Mouse (Mus musculus): Measurements from ENCODE around the gene Pvalb. TPM values are rescaled to one million over a fixed set of nuclear protein-coding genes. Genes with fewer than 3 reads are reported as not detected.

The Pvalb gene
- polyA plus RNA-seq, 1 experiment, result not detected

DNA sequence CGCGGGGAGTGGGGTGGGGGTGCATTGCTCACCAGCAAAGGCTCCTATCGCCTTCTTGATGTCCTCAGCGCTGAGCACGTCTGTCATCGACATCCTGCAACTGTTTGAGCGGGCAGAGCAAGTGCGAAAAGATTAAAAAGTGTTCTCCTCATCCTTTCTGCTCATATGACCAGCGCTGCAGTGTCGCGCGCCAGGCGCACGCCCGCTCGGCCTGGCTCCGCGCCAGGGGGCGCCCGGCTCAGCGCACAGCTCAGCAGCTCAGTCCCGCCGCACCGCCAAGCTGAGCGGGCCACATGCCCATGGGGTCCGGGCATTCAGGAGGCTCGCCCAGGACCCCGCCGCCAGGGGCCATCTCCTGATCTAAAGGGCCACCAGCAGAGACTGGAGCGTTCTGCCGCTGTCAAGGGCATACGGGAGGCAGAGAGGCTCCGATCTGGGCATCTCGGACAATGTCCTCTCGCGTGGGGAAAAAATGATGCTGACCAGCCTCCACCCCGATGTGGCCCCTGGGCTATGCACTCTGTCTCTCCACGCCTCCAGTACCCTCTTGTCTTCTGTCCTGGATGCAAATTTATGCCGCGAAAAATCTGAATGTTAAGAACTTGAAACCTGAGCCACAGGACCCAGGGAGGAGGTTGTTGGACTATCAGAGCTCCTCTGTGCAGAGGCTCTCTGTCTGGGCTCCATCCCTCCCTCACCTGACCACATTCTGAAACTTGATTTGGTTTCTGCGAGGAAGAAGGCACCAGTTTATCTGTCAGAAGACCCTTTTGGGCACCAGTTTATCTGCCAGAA, 1.9 kb downstream of the Pvalb start:
- H3K9me3 ChIP-seq, result peaks cover 20% of the 10 kb centered on the region
- TF ChIP-seq FLI1 (IDR thresholded peaks at IDR 0.05; ENCODE audit: low read length) (no peak), GATA1 (IDR thresholded peaks at IDR 0.05; ENCODE audit: borderline replicate concordance, low read length) (no peak)
- peak overlapping the region; percentile 84 for H3K4me3 ChIP-seq (replicated peaks)
- H3K27me3 ChIP-seq (replicated peaks), result peaks cover 83% of the 10 kb centered on the region
- H3K36me3 ChIP-seq (replicated peaks; ENCODE audit: low read length), result no peaks in the 10 kb centered on the region
- peaks cover 29% of the 10 kb centered on the region for H3K4me1 ChIP-seq

DNA sequence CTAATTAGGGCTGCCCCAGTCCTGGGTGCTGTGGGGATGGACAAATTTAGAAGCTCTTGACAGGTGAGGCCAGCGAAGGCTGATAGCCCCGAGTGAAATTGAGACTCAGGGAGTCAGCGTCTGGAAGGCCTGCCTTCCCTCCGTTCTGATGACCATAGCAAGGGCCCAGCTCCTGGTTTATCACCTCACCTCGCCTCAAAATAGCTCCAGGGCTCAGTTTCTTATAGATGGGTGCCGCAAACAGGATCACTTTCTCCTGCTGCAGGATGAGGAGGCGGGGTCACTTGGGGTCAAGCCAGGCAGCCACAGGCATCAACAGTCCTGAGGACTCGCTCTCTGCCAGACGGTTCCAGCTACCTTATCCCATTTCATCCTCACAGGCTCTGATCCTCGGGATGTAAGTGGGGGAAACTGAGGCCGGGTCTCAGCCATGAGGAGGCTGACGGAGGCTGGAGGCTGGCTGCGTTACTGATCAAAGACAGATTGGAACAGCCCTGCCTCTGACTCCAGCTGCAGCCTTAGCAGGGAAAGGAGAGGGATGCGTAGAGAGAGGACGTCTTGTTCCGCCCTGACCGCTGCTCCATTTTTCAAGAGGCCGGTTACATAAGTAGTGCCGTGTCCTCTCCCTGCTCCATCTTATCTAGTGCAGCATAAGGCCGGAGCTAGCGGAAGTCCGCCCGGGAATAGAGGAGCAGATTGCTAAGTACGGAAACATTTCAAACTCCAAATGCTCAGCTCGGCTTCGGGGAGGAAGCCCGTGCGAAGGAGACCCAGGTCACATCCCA, 10.9 kb downstream of the Pvalb start:
- Histone ChIP-seq H3K4me3 (replicated peaks) (no peak overlapping the region), H3K27me3 (replicated peaks) (peaks cover 98% of the 10 kb centered on the region), H3K4me1 (peaks cover 8% of the 10 kb centered on the region; the same call in 1 of the 2 replicates), H3K9me3 (no peaks in the 10 kb centered on the region), H3K36me3 (replicated peaks; ENCODE audit: low read length) (no peaks in the 10 kb centered on the region)
- TF ChIP-seq GATA1 (IDR thresholded peaks at IDR 0.05; ENCODE audit: borderline replicate concordance, low read length), result no peak
- no peak for TF ChIP-seq FLI1 (IDR thresholded peaks at IDR 0.05; ENCODE audit: low read length)

DNA sequence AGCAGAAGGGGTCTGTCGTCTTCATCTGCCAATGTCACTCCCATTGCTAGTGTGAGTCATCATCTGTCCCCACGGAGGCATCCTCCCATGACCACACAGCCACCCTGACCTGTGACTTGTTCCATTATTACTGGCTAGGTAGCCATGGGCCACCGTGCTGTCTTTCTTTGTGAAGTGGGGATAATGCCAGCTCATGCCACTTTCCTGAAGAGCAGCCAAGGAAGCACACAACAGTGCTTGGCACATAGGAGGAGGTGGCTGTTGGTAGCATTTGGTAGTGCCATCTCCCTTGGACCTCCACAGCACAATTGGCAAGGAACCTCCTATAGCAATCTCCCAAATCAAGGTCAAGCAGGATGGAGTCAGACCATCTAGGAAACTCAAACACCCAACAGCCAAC, 11.9 kb downstream of the Pvalb start:
- TF ChIP-seq FLI1 (IDR thresholded peaks at IDR 0.05; ENCODE audit: low read length), result no peak
- TF ChIP-seq GATA1 (IDR thresholded peaks at IDR 0.05; ENCODE audit: borderline replicate concordance, low read length), result no peak
- H3K36me3 ChIP-seq (replicated peaks; ENCODE audit: low read length), result no peaks in the 10 kb centered on the region
- H3K4me1 ChIP-seq, result peaks cover 11% of the 10 kb centered on the region; the same call in 1 of the 2 replicates
- peak overlapping the region; percentile 18 for H3K4me3 ChIP-seq (replicated peaks)
- H3K27me3 ChIP-seq (replicated peaks), result peaks cover 97% of the 10 kb centered on the region
- no peaks in the 10 kb centered on the region for H3K9me3 ChIP-seq

DNA sequence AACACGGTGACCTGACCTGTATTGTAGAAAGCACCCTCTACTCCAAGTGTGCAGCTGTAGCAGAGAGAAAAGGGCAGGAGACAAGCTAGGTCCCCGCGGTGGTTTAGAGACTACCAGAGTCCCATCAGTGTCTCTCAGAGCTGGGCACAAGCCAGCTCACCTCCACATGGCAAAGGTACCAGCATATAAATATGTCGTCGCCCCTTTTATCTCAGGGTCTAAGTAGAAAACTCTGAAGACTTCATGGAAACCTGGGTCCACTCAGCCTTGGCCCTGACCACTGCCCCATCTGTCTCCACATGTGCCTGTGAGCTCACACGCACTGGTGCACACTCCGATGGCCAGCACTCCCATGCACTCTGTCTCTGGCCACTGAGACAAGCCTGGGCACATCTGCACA, 16.6 kb downstream of the Pvalb start:
- peaks cover 41% of the 10 kb centered on the region for H3K4me1 ChIP-seq
- H3K27me3 ChIP-seq (replicated peaks), result peaks cover 68% of the 10 kb centered on the region
- TF ChIP-seq FLI1 (IDR thresholded peaks at IDR 0.05; ENCODE audit: low read length), result no peak
- TF ChIP-seq GATA1 (IDR thresholded peaks at IDR 0.05; ENCODE audit: borderline replicate concordance, low read length), result no peak
- H3K36me3 ChIP-seq (replicated peaks; ENCODE audit: low read length), result no peaks in the 10 kb centered on the region
- H3K9me3 ChIP-seq, result no peaks in the 10 kb centered on the region
- no peak overlapping the region for H3K4me3 ChIP-seq (replicated peaks)

DNA sequence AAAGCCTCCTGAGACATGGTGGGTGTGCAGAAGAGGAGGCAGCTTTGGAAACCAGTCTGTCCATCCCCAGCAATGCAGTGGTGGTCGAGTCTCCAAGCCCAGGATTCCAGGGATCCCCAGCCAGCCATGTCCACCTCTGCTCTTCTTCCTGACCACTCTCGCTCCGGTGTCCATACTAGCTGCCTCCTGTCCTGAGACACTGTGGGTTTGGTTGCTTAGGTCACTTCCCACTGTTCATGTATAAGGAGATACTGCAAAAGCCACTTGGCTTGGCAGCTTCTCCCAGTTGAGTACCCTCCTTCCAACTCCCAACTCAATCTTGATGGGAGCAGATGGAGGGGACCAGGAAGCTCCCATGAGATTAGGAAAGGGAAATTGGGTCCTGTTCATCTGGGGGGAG, 17.7 kb downstream of the Pvalb start:
- Histone ChIP-seq H3K36me3 (replicated peaks; ENCODE audit: low read length) (no peaks in the 10 kb centered on the region), H3K27me3 (replicated peaks) (peaks cover 59% of the 10 kb centered on the region), H3K4me3 (replicated peaks) (no peak overlapping the region), H3K9me3 (no peaks in the 10 kb centered on the region), H3K4me1 (peaks cover 52% of the 10 kb centered on the region)
- TF ChIP-seq GATA1 (IDR thresholded peaks at IDR 0.05; ENCODE audit: borderline replicate concordance, low read length), result no peak
- no peak for TF ChIP-seq FLI1 (IDR thresholded peaks at IDR 0.05; ENCODE audit: low read length)

DNA sequence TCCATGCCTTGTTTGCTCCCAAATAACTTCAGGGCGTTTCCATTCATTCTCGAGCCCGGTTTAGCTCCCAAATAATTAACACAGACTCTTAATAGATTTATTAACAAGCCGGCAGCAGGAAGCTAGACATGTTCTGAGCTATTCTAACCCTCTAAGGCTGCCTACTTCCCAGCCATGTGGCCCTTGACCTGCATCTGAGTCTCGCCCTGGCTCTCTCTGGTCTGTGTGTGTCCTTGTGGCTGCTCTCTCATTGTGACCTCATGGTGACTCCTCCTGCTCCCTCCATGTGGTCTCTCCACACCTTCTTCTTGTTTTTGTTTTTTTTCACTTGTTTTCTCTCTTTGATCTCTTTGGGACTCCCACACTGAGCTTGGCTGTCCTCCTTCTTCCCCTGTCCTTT, 19.3 kb downstream of the Pvalb start:
- peaks cover 68% of the 10 kb centered on the region for H3K4me1 ChIP-seq
- H3K9me3 ChIP-seq, result no peaks in the 10 kb centered on the region
- H3K4me3 ChIP-seq (replicated peaks), result no peak overlapping the region
- peaks cover 49% of the 10 kb centered on the region for H3K27me3 ChIP-seq (replicated peaks)
- no peaks in the 10 kb centered on the region for H3K36me3 ChIP-seq (replicated peaks; ENCODE audit: low read length)
- TF ChIP-seq GATA1 (IDR thresholded peaks at IDR 0.05; ENCODE audit: borderline replicate concordance, low read length) (no peak), FLI1 (IDR thresholded peaks at IDR 0.05; ENCODE audit: low read length) (no peak)

DNA sequence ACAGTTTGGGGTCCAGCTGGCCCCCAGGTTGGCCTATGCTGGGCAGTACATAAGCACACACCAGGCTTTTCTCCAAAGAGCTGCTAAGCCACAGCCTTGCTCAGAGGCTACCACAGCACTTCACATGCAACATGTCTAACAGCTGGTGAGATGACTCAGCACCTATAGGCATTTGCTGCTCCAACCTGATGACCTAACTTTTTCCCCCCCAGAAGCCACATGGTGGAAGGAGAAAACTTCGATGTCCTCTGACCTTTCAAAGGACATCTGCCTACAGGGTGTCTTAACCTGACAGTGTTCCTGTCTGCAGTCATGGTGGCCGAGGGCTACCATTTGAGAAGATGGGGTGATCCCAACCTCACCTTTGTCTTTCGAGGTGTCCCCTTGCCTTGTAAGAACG, 20.6 kb downstream of the Pvalb start:
- H3K4me3 ChIP-seq (replicated peaks), result no peak overlapping the region
- no peak for TF ChIP-seq FLI1 (IDR thresholded peaks at IDR 0.05; ENCODE audit: low read length)
- TF ChIP-seq GATA1 (IDR thresholded peaks at IDR 0.05; ENCODE audit: borderline replicate concordance, low read length), result no peak
- H3K36me3 ChIP-seq (replicated peaks; ENCODE audit: low read length), result no peaks in the 10 kb centered on the region
- H3K4me1 ChIP-seq, result peaks cover 81% of the 10 kb centered on the region
- no peaks in the 10 kb centered on the region for H3K9me3 ChIP-seq
- H3K27me3 ChIP-seq (replicated peaks), result peaks cover 38% of the 10 kb centered on the region

DNA sequence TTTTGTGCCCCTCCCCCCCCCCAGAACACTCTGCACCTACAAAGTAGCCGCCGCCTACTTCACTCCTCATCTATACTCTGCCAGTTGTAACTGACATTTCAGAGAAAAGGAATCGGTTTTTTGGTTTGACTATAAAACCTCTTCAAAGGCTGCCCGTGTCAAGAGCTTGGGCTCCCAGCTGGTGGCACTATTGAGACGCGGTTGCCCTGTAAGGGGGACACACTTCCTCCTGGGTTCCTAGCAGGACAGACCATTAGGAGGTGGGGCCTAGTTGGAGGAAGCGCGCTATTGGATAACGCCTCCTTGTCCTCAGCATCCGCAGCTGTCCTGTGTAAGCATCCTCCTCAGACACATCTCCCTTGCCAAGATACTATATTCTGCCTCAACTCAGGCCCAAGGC, 21.3 kb downstream of the Pvalb start:
- peaks cover 31% of the 10 kb centered on the region for H3K27me3 ChIP-seq (replicated peaks)
- H3K4me1 ChIP-seq, result peaks cover 86% of the 10 kb centered on the region
- no peaks in the 10 kb centered on the region for H3K36me3 ChIP-seq (replicated peaks; ENCODE audit: low read length)
- peak overlapping the region; percentile 83 for H3K4me3 ChIP-seq (replicated peaks)
- H3K9me3 ChIP-seq, result no peaks in the 10 kb centered on the region
- TF ChIP-seq GATA1 (IDR thresholded peaks at IDR 0.05; ENCODE audit: borderline replicate concordance, low read length), result no peak
- TF ChIP-seq FLI1 (IDR thresholded peaks at IDR 0.05; ENCODE audit: low read length), result no peak

DNA sequence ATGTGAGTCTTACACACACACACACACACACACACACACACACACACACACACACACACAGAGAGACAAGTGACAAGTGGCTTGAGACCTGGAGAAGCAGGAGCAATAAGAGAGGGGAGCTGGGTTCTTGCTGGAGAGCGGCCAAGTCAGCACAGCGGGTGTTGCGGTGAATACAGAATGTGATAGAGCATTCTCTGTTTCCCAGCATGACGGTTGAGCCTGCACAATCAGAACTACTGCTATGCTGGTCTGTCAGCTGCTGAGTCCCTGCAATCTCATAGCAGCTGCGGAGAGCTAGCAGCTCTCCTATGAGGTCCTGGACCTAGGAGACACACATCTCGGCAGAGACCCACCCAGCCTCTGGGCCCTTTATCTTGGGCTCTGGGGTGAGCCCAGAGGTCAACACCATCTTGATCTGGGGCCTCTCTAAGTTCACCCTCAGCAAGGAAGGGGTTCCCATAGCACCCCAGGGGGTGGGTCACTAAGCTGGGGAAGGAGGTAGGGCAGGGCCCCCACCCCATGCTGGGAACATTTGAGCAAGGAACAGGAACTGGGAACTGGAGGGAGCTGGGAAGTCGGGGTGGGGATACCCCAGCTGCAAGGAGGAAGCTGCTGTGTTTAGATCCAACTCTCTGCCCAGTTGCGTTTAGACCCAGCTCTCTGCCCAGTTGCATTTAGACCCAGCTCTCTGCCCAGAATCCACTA, 24.3 kb downstream of the Pvalb start:
- H3K4me1 ChIP-seq, result peaks cover 100% of the 10 kb centered on the region
- TF ChIP-seq FLI1 (IDR thresholded peaks at IDR 0.05; ENCODE audit: low read length) (no peak), GATA1 (IDR thresholded peaks at IDR 0.05; ENCODE audit: borderline replicate concordance, low read length) (no peak)
- H3K9me3 ChIP-seq, result no peaks in the 10 kb centered on the region
- H3K4me3 ChIP-seq (replicated peaks), result peak overlapping the region; percentile 54
- no peaks in the 10 kb centered on the region for H3K36me3 ChIP-seq (replicated peaks; ENCODE audit: low read length)
- peaks cover 11% of the 10 kb centered on the region for H3K27me3 ChIP-seq (replicated peaks)
